Mouse (Mus musculus) granulocyte monocyte progenitor cell, adult 5-6 weeks (primary cell): ENCODE measurements around the gene Gm21319. TPM values are rescaled to one million over a fixed set of nuclear protein-coding genes. Genes with fewer than 3 reads are reported as not detected.
"Not testable (repeated sequence)": the region's sequence is repeated elsewhere in the genome, so short reads cannot be mapped to it uniquely, and the experiment has no call there.

ENCODE experiments used
- ATAC-seq: replicated peaks from 2 replicates; pipeline ENCODE4 v1.8.0; 2016; ENCODE audit warnings: mild to moderate bottlenecking, moderate TSS enrichment, inconsistent platforms; ENCODE audit not compliant: poor library complexity, severe bottlenecking
- total RNA-seq, 2 experiments: library from RNA; stranded (forward) in 1 of 2; stranded (reverse) in 1 of 2; fragments of 200-712, 200-1000 nt in 1 of 2; fragments of >200 nt in 1 of 2; fragmentation: Nextera tagmentation in 1 of 2; gene quantifications; 2 replicates each; pipeline ENCODE4 v1.2.3; 2014 to 2017

Gm21319 gene
- total RNA-seq (2014; fragmentation: Nextera tagmentation) (not detected in 2 replicates), total RNA-seq (2017) (not detected in 2 replicates)

GRCm38 (mm10) chr12:87775655-87776054, at the start of gene Gm21319:
TSS of gene Gm21319 (minus strand) at chr12:87775755.
- not testable (repeated sequence) for ATAC-seq

GRCm38 (mm10) chr12:87816277-87816676, 40.7 kb upstream of the Gm21319 start, which contains the start of gene BB287469:
TSS of gene BB287469 (plus strand) at chr12:87816577.
- ATAC-seq: not testable (repeated sequence)

GRCm38 (mm10) chr12:87797971-87798370, 22.4 kb upstream of the Gm21319 start:
- ATAC-seq: not testable (repeated sequence)

GRCm38 (mm10) chr12:87795212-87795611, 19.7 kb upstream of the Gm21319 start, which contains the start of gene Gm21936:
TSS of gene Gm21936 (plus strand) at chr12:87795512.
- ATAC-seq: not testable (repeated sequence)

Other genes starting within 250 kb of the Gm21319 start
- not detected in 2 replicates for gene Oog1, start 173.1 kb downstream of the Gm21319 start, total RNA-seq (2014; fragmentation: Nextera tagmentation)
- gene Oog1, start 173.1 kb downstream of the Gm21319 start, total RNA-seq (2017): not detected in 2 replicates
- gene Gm4027, start 156.9 kb downstream of the Gm21319 start, total RNA-seq (2014; fragmentation: Nextera tagmentation): not detected in 2 replicates
- gene Gm4027, start 156.9 kb downstream of the Gm21319 start, total RNA-seq (2017): not detected in 2 replicates
- gene Gm16381, start 131.1 kb downstream of the Gm21319 start, total RNA-seq (2014; fragmentation: Nextera tagmentation): not detected in 2 replicates
- not detected in 2 replicates for gene Gm16381, start 131.1 kb downstream of the Gm21319 start, total RNA-seq (2017)
- not detected in 2 replicates for gene Gm21936, start 19.8 kb upstream of the Gm21319 start, total RNA-seq (2014; fragmentation: Nextera tagmentation)
- gene Gm21936, start 19.8 kb upstream of the Gm21319 start, total RNA-seq (2017): not detected in 2 replicates
- gene BB287469, start 40.8 kb upstream of the Gm21319 start, total RNA-seq (2014; fragmentation: Nextera tagmentation): not detected in 2 replicates
- gene BB287469, start 40.8 kb upstream of the Gm21319 start, total RNA-seq (2017): not detected in 2 replicates
- not detected in 2 replicates for gene Gm2001, start 66.6 kb upstream of the Gm21319 start, total RNA-seq (2014; fragmentation: Nextera tagmentation)
- not detected in 2 replicates for gene Gm2001, start 66.6 kb upstream of the Gm21319 start, total RNA-seq (2017)
- gene Gm2016, start 98.3 kb upstream of the Gm21319 start, total RNA-seq (2014; fragmentation: Nextera tagmentation): not detected in 2 replicates
- gene Gm2016, start 98.3 kb upstream of the Gm21319 start, total RNA-seq (2017): not detected in 2 replicates
- not detected in 2 replicates for gene Gm2022, start 119.6 kb upstream of the Gm21319 start, total RNA-seq (2014; fragmentation: Nextera tagmentation)
- gene Gm2022, start 119.6 kb upstream of the Gm21319 start, total RNA-seq (2017): not detected in 2 replicates
- not detected in 2 replicates for gene Gm2035, start 144.1 kb upstream of the Gm21319 start, total RNA-seq (2014; fragmentation: Nextera tagmentation)
- gene Gm2035, start 144.1 kb upstream of the Gm21319 start, total RNA-seq (2017): not detected in 2 replicates
- not detected in 2 replicates for gene Gm2042, start 178.3 kb upstream of the Gm21319 start, total RNA-seq (2014; fragmentation: Nextera tagmentation)
- gene Gm2042, start 178.3 kb upstream of the Gm21319 start, total RNA-seq (2017): not detected in 2 replicates
- not detected in 2 replicates for gene Gm2075, start 236.1 kb upstream of the Gm21319 start, total RNA-seq (2014; fragmentation: Nextera tagmentation)
- gene Gm2075, start 236.1 kb upstream of the Gm21319 start, total RNA-seq (2017): not detected in 2 replicates
- not detected in 2 replicates for gene Gm6803, start 243.0 kb upstream of the Gm21319 start, total RNA-seq (2014; fragmentation: Nextera tagmentation)
- not detected in 2 replicates for gene Gm6803, start 243.0 kb upstream of the Gm21319 start, total RNA-seq (2017)